Mouse (Mus musculus): ENCODE data around the gene Gse1.

- TF ChIP-seq CTCF (conservative IDR thresholded peaks at IDR 0.05; ENCODE audit: insufficient read depth, insufficient read length, low read depth, low read length) (no peak), POLR2A (IDR thresholded peaks at IDR 0.05; ENCODE audit: low read depth, low read length) (no peak)
Measured at GRCm38 (mm10) chr8:120250750-120251410, 22.6 kb downstream of the Gse1 start.

Measured in kidney, adult 2 months (tissue).